In the genomic region with DNA sequence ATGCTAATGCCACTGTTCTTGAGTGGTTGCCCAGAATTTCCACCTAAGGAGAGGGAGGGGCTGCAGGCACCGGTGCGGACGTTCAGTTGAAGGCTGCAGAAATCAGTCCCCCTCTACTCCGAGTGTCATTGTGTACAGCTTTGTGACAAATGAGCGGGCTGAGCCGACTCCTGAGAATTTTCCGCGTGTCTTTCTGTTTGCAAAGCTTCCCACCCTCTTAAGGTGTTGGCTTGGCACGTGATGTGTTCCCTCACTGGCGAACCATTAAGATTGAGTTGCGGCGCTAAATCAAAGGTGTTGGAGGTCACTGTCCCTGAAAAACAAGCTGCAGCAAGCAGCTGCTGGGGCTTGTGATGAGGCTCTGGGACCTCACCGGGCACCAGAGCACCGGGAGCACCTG, we compare ENCODE assay signal across 8 mouse cellular contexts. TPM values are rescaled to one million over a fixed set of nuclear protein-coding genes. Genes with fewer than 3 reads are reported as not detected.
DNase-seq lines count a peak whose midpoint lies in the region; ATAC-seq and TF ChIP-seq lines count a peak whose summit lies in the region.

No protein-coding gene starts in this region.

- no peak for TF ChIP-seq CTCF in heart, adult 2 months (IDR thresholded peaks at IDR 0.05)
- TF ChIP-seq CTCF in bone marrow macrophage, adult 2 months (IDR thresholded peaks at IDR 0.05; ENCODE audit: low read depth, low read length), result no peak

- intact Hi-C loops in heart, adult 2 months (cut with DNase I), result no loop called here

- H3K9me3 ChIP-seq in forebrain, embryonic 11.5 days (ENCODE audit: control insufficient read depth, low read length), result no peaks in the 10 kb centered on the region
- H3K9me3 ChIP-seq in intestine, embryonic 16.5 days (ENCODE audit: control insufficient read depth, low read length), result no peaks in the 10 kb centered on the region
- no peaks in the 10 kb centered on the region for H3K9me3 ChIP-seq in liver, embryonic 15.5 days (replicated peaks)
- no peaks in the 10 kb centered on the region for H3K9me3 ChIP-seq in neural tube, embryonic 15.5 days (replicated peaks)

- WGBS in heart, adult 2 months, result 2% methylated on average over 14 of the region's 14 CpGs
- WGBS in forebrain, embryonic 11.5 days, result 12% methylated on average over 14 of the region's 14 CpGs
- WGBS in intestine, embryonic 16.5 days, result 2% methylated on average over 14 of the region's 14 CpGs
- 8% methylated on average over 14 of the region's 14 CpGs for WGBS in liver, embryonic 15.5 days (ENCODE audit: insufficient replicate concordance)
- 12% methylated on average over 14 of the region's 14 CpGs for WGBS in neural tube, embryonic 15.5 days

- DNase-seq in heart, adult 2 months, result peak; percentile 10 to 24
- no peak for DNase-seq in heart, adult 9 months (ENCODE audit: low spot score in 2 of 2)
- peak; percentile 52 for DNase-seq in forebrain, embryonic 11.5 days (ENCODE audit: low spot score)
- DNase-seq in spleen, postnatal 36 days (ENCODE audit: low spot score in 2 of 2), result no peak

- H3K4me1 ChIP-seq in heart, adult 2 months (ENCODE audit: control insufficient read depth, insufficient read depth, low read length), result no peaks in the 10 kb centered on the region
- 0 out of 2 replicates have a peak, but pooled peaks cover 2% of the 10 kb centered on the region for H3K4me1 ChIP-seq in bone marrow macrophage, adult 2 months (ENCODE audit: control insufficient read depth, insufficient read depth, low read length)
- 0 out of 2 replicates have a peak, but pooled peaks cover 3% of the 10 kb centered on the region for H3K4me1 ChIP-seq in forebrain, embryonic 11.5 days (replicated peaks; ENCODE audit: control insufficient read depth, insufficient read depth, low read length)
- H3K4me1 ChIP-seq in intestine, embryonic 16.5 days (ENCODE audit: control insufficient read depth, insufficient read depth, low read length), result peaks cover 4% of the 10 kb centered on the region; the same call in 1 of the 2 replicates
- 0 out of 2 replicates have a peak, but pooled peaks cover 3% of the 10 kb centered on the region for H3K4me1 ChIP-seq in liver, embryonic 15.5 days (replicated peaks)
- peaks cover 10% of the 10 kb centered on the region for H3K4me1 ChIP-seq in neural tube, embryonic 15.5 days

- H3K4me3 ChIP-seq in heart, adult 2 months, result peak overlapping the region; percentile 42
- H3K4me3 ChIP-seq in bone marrow macrophage, adult 2 months (ENCODE audit: insufficient read depth, low read length), result peak overlapping the region; percentile 54
- H3K4me3 ChIP-seq in forebrain, embryonic 11.5 days (ENCODE audit: low read depth, low read length), result peak overlapping the region; percentile 24
- H3K4me3 ChIP-seq in intestine, embryonic 16.5 days (ENCODE audit: low read length), result peak overlapping the region; percentile 54
- H3K4me3 ChIP-seq in liver, embryonic 15.5 days (replicated peaks), result peak overlapping the region; percentile 43
- peak overlapping the region; percentile 37 for H3K4me3 ChIP-seq in neural tube, embryonic 15.5 days (replicated peaks)

- no peak for TF ChIP-seq POLR2A in heart, adult 2 months (IDR thresholded peaks at IDR 0.05; ENCODE audit: insufficient read depth, low read depth, low read length)
- no peak for TF ChIP-seq POLR2A in bone marrow macrophage, adult 2 months (IDR thresholded peaks at IDR 0.05; ENCODE audit: borderline replicate concordance, low read depth, low read length)

- peak overlapping the region; percentile 60 for H3K4me2 ChIP-seq in forebrain, embryonic 11.5 days (ENCODE audit: low read depth, low read length, severe bottlenecking)
- peak overlapping the region; percentile 49 for H3K4me2 ChIP-seq in intestine, embryonic 16.5 days (ENCODE audit: low read depth, low read length)
- H3K4me2 ChIP-seq in liver, embryonic 15.5 days, result peak overlapping the region; percentile 41
- H3K4me2 ChIP-seq in neural tube, embryonic 15.5 days, result peak overlapping the region; percentile 61

- H3K9ac ChIP-seq in heart, adult 2 months (ENCODE audit: low read depth, low read length), result no peak overlapping the region
- H3K9ac ChIP-seq in forebrain, embryonic 11.5 days (ENCODE audit: low read length), result peak overlapping the region; percentile 32; the same call in 1 of the 2 replicates
- H3K9ac ChIP-seq in intestine, embryonic 16.5 days (ENCODE audit: low read depth, low read length), result peak overlapping the region; percentile 65
- no peak overlapping the region for H3K9ac ChIP-seq in liver, embryonic 15.5 days
- H3K9ac ChIP-seq in neural tube, embryonic 15.5 days (replicated peaks), result peak overlapping the region; percentile 21

- H3K79me2 ChIP-seq in heart, adult 2 months (replicated peaks; ENCODE audit: control insufficient read depth, insufficient read depth, low read length), result no peaks in the 10 kb centered on the region

- no peak for ATAC-seq in forebrain, embryonic 11.5 days (replicated peaks; ENCODE audit: low FRiP score)
- ATAC-seq in intestine, embryonic 16.5 days, result peak; percentile 81
- ATAC-seq in liver, embryonic 15.5 days (ENCODE audit: insufficient read depth), result no peak
- no peak for ATAC-seq in neural tube, embryonic 15.5 days (ENCODE audit: low FRiP score)

- no peak overlapping the region for H3K27ac ChIP-seq in heart, adult 2 months
- H3K27ac ChIP-seq in bone marrow macrophage, adult 2 months (ENCODE audit: insufficient read depth, low read depth, low read length), result no peak overlapping the region
- H3K27ac ChIP-seq in forebrain, embryonic 11.5 days (ENCODE audit: low read depth, low read length), result no peak overlapping the region
- peak overlapping the region; percentile 83 for H3K27ac ChIP-seq in intestine, embryonic 16.5 days (ENCODE audit: low read length)
- H3K27ac ChIP-seq in liver, embryonic 15.5 days (replicated peaks), result no peak overlapping the region
- H3K27ac ChIP-seq in neural tube, embryonic 15.5 days (replicated peaks), result no peak overlapping the region

- no peak for TF ChIP-seq EP300 in heart, adult 2 months (IDR thresholded peaks at IDR 0.05; ENCODE audit: insufficient read depth, low read depth, low read length)

- H3K27me3 ChIP-seq in heart, adult 2 months (ENCODE audit: control insufficient read depth, insufficient read depth, low read length), result peaks cover 4% of the 10 kb centered on the region; the same call in 1 of the 2 replicates
- H3K27me3 ChIP-seq in forebrain, embryonic 11.5 days (ENCODE audit: control insufficient read depth, insufficient read depth, low read length), result peaks cover 7% of the 10 kb centered on the region
- H3K27me3 ChIP-seq in intestine, embryonic 16.5 days (replicated peaks; ENCODE audit: control insufficient read depth, insufficient read depth, low read length), result no peaks in the 10 kb centered on the region
- H3K27me3 ChIP-seq in liver, embryonic 15.5 days, result peaks cover 15% of the 10 kb centered on the region; the same call in 1 of the 2 replicates
- no peaks in the 10 kb centered on the region; the same call in 1 of the 2 replicates for H3K27me3 ChIP-seq in neural tube, embryonic 15.5 days (replicated peaks)

- H3K36me3 ChIP-seq in heart, adult 2 months (ENCODE audit: control insufficient read depth, insufficient read depth, low read length), result no peaks in the 10 kb centered on the region
- H3K36me3 ChIP-seq in forebrain, embryonic 11.5 days (ENCODE audit: control insufficient read depth, insufficient read depth, low read length), result no peaks in the 10 kb centered on the region
- H3K36me3 ChIP-seq in intestine, embryonic 16.5 days (ENCODE audit: control insufficient read depth, insufficient read depth, low read length), result no peaks in the 10 kb centered on the region
- H3K36me3 ChIP-seq in liver, embryonic 15.5 days (replicated peaks), result no peaks in the 10 kb centered on the region
- H3K36me3 ChIP-seq in neural tube, embryonic 15.5 days, result no peaks in the 10 kb centered on the region

RNA-seq across cellular contexts. Expression of gene Exph5, which starts 39.5 kb away (rescaled TPM):
- under 1 TPM; 0.18 to 0.37 TPM for total RNA-seq in heart, adult 2 months (2021)
- polyA plus RNA-seq in heart, adult 2 months (2012; rRNA removed), result 0.06 and 0.14 TPM in 2 replicates
- not detected in 2 replicates for polyA plus RNA-seq in bone marrow macrophage, adult 2 months (2012; ENCODE audit: insufficient read depth, insufficient read length, missing spikeins)
- 0.64 and 1.0 TPM in 2 replicates for polyA plus RNA-seq in forebrain, embryonic 11.5 days (2014; fragmentation: Nextera tagmentation; extraction: Ambion mirVana)
- polyA plus RNA-seq in intestine, embryonic 16.5 days (2015; fragmentation: Nextera tagmentation; extraction: Ambion mirVana), result 2.8 and 3.6 TPM in 2 replicates
- 0.35 and 0.47 TPM in 2 replicates for polyA plus RNA-seq in liver, embryonic 15.5 days (2015; fragmentation: Nextera tagmentation; extraction: Ambion mirVana)
- 0.38 and 0.66 TPM in 2 replicates for polyA plus RNA-seq in neural tube, embryonic 15.5 days (2015; fragmentation: Nextera tagmentation; extraction: Ambion mirVana)

RNA-seq across cellular contexts. Expression of gene Kdelc2, which starts 42.9 kb away (rescaled TPM):
- 1 to 10 TPM; 6.6 to 8.4 TPM for total RNA-seq in heart, adult 2 months (2021)
- polyA plus RNA-seq in heart, adult 2 months (2012; rRNA removed), result 3.7 and 5.4 TPM in 2 replicates
- polyA plus RNA-seq in bone marrow macrophage, adult 2 months (2012; ENCODE audit: insufficient read depth, insufficient read length, missing spikeins), result 16.7 and 18.2 TPM in 2 replicates
- 9.1 and 9.3 TPM in 2 replicates for polyA plus RNA-seq in forebrain, embryonic 11.5 days (2014; fragmentation: Nextera tagmentation; extraction: Ambion mirVana)
- polyA plus RNA-seq in intestine, embryonic 16.5 days (2015; fragmentation: Nextera tagmentation; extraction: Ambion mirVana), result 23.9 and 25.2 TPM in 2 replicates
- 4.1 and 5.1 TPM in 2 replicates for polyA plus RNA-seq in liver, embryonic 15.5 days (2015; fragmentation: Nextera tagmentation; extraction: Ambion mirVana)
- 7.6 and 10.2 TPM in 2 replicates for polyA plus RNA-seq in neural tube, embryonic 15.5 days (2015; fragmentation: Nextera tagmentation; extraction: Ambion mirVana)

Comparison
In these comparisons a context has a peak if more than half of its experiments do, and no peak if none do; other contexts are left out.
1. DNase-seq: peak in heart, adult 2 months (2 of 2) and forebrain, embryonic 11.5 days (single experiment); none in heart, adult 9 months (0 of 2) and spleen, postnatal 36 days (0 of 2).
2. H3K9ac ChIP-seq: peak in forebrain, embryonic 11.5 days (single experiment), intestine, embryonic 16.5 days (single experiment) and neural tube, embryonic 15.5 days (single experiment); none in heart, adult 2 months (single experiment) and liver, embryonic 15.5 days (single experiment).
3. Peak in every context shown above with its lines, with median percentiles within 50 percentile points of each other: H3K4me3 ChIP-seq and H3K4me2 ChIP-seq.